ENCODE assay signal across 8 mouse cellular contexts in genomic region chr7:80324043-80324815, GRCm38 (mm10). TPM values are rescaled to one million over a fixed set of nuclear protein-coding genes. Genes with fewer than 3 reads are reported as not detected.
DNase-seq lines count a peak whose midpoint lies in the region; ATAC-seq and TF ChIP-seq lines count a peak whose summit lies in the region.

Rccd1 (minus strand) TSS chr7:80324454.

- peak within 1 kb of the TSS; percentile 83 for H3K9ac ChIP-seq in CH12.LX (ENCODE audit: insufficient read depth, low read depth)
- peak within 1 kb of the TSS; percentile 74 for H3K9ac ChIP-seq in forebrain, embryonic 11.5 days (ENCODE audit: low read length)
- H3K9ac ChIP-seq in heart, embryonic 16.5 days (ENCODE audit: low read length): peak within 1 kb of the TSS; percentile 75
- peak within 1 kb of the TSS; percentile 67 for H3K9ac ChIP-seq in liver, embryonic 15.5 days
- H3K9ac ChIP-seq in neural tube, embryonic 12.5 days: peak within 1 kb of the TSS; percentile 57

- H3K4me3 ChIP-seq in CH12.LX (replicated peaks in 1 of 3; ENCODE audit: low read depth in 2 of 3, low read length in 2 of 3, poor library complexity in 1 of 3): peak within 1 kb of the TSS; percentile 71 to 94 (median 80)
- peak within 1 kb of the TSS; percentile 53 for H3K4me3 ChIP-seq in forebrain, embryonic 11.5 days (ENCODE audit: low read depth, low read length)
- H3K4me3 ChIP-seq in heart, embryonic 16.5 days (ENCODE audit: low read length): peak within 1 kb of the TSS; percentile 60
- peak within 1 kb of the TSS; percentile 75 for H3K4me3 ChIP-seq in liver, embryonic 15.5 days (replicated peaks)
- peak within 1 kb of the TSS; percentile 46 for H3K4me3 ChIP-seq in neural tube, embryonic 12.5 days

- TF ChIP-seq POLR2A in CH12.LX (IDR thresholded peaks at IDR 0.05; ENCODE audit: low read depth, low read length): peak; percentile 90

- peaks cover 17% of the 10 kb centered on the region for H3K79me2 ChIP-seq in CH12.LX (replicated peaks; ENCODE audit: control insufficient read depth, extremely low read depth, insufficient read depth, poor library complexity, severe bottlenecking)

- H3K4me1 ChIP-seq in CH12.LX (ENCODE audit: control insufficient read depth in 1 of 2, insufficient read depth in 2 of 2): peaks cover 3 to 18% of the 10 kb centered on the region in 2 experiments; a peak in 3 of 4 replicates
- H3K4me1 ChIP-seq in forebrain, embryonic 11.5 days (replicated peaks; ENCODE audit: control insufficient read depth, insufficient read depth, low read length): 0 out of 2 replicates have a peak, but pooled peaks cover 5% of the 10 kb centered on the region
- peaks cover 18% of the 10 kb centered on the region for H3K4me1 ChIP-seq in heart, embryonic 16.5 days (ENCODE audit: control insufficient read depth, insufficient read depth, low read length)
- H3K4me1 ChIP-seq in liver, embryonic 15.5 days (replicated peaks): peaks cover 22% of the 10 kb centered on the region
- H3K4me1 ChIP-seq in neural tube, embryonic 12.5 days: peaks cover 19% of the 10 kb centered on the region

- H3K9me3 ChIP-seq in CH12.LX (replicated peaks; ENCODE audit: low read length): no peaks in the 10 kb centered on the region
- no peaks in the 10 kb centered on the region for H3K9me3 ChIP-seq in forebrain, embryonic 11.5 days (ENCODE audit: control insufficient read depth, low read length)
- H3K9me3 ChIP-seq in heart, embryonic 16.5 days (replicated peaks; ENCODE audit: control insufficient read depth, low read length): no peaks in the 10 kb centered on the region
- no peaks in the 10 kb centered on the region for H3K9me3 ChIP-seq in liver, embryonic 15.5 days (replicated peaks)
- no peaks in the 10 kb centered on the region for H3K9me3 ChIP-seq in neural tube, embryonic 12.5 days

- peaks cover 56 to 66% of the 10 kb centered on the region in 2 experiments for H3K36me3 ChIP-seq in CH12.LX (replicated peaks in 1 of 2; ENCODE audit: control insufficient read depth in 1 of 2, insufficient read depth in 1 of 2, low read length in 1 of 2)
- H3K36me3 ChIP-seq in forebrain, embryonic 11.5 days (ENCODE audit: control insufficient read depth, insufficient read depth, low read length): peaks cover 9% of the 10 kb centered on the region; the same call in 1 of the 2 replicates
- peaks cover 30% of the 10 kb centered on the region for H3K36me3 ChIP-seq in heart, embryonic 16.5 days (ENCODE audit: control insufficient read depth, insufficient read depth)
- H3K36me3 ChIP-seq in liver, embryonic 15.5 days (replicated peaks): peaks cover 43% of the 10 kb centered on the region
- peaks cover 59% of the 10 kb centered on the region for H3K36me3 ChIP-seq in neural tube, embryonic 12.5 days

- 2% methylated on average over 38 of the region's 38 CpGs for WGBS in forebrain, embryonic 11.5 days
- 2% methylated on average over 37 of the region's 38 CpGs for WGBS in heart, embryonic 16.5 days
- WGBS in liver, embryonic 15.5 days (ENCODE audit: insufficient replicate concordance): 2% methylated on average over 38 of the region's 38 CpGs
- 4% methylated on average over 38 of the region's 38 CpGs for WGBS in neural tube, embryonic 12.5 days

- H3K27ac ChIP-seq in CH12.LX (ENCODE audit: insufficient read depth, low read depth): peak within 1 kb of the TSS; percentile 83
- peak within 1 kb of the TSS; percentile 66; the same call in 1 of the 2 replicates for H3K27ac ChIP-seq in forebrain, embryonic 11.5 days (ENCODE audit: low read depth, low read length)
- peak within 1 kb of the TSS; percentile 91 for H3K27ac ChIP-seq in heart, embryonic 16.5 days (ENCODE audit: low read length)
- H3K27ac ChIP-seq in liver, embryonic 15.5 days (replicated peaks): peak within 1 kb of the TSS; percentile 81
- H3K27ac ChIP-seq in neural tube, embryonic 12.5 days: 0 out of 2 replicates have a peak within 1 kb of the TSS, but pooled peaks have one; percentile 13

- peak within 1 kb of the TSS; percentile 92 for H3K4me2 ChIP-seq in CH12.LX (ENCODE audit: insufficient read depth, low read depth, poor library complexity, severe bottlenecking)
- peak within 1 kb of the TSS; percentile 76 for H3K4me2 ChIP-seq in forebrain, embryonic 11.5 days (ENCODE audit: low read depth, low read length, severe bottlenecking)
- H3K4me2 ChIP-seq in heart, embryonic 16.5 days (ENCODE audit: low read depth, low read length): peak within 1 kb of the TSS; percentile 84
- peak within 1 kb of the TSS; percentile 88 for H3K4me2 ChIP-seq in liver, embryonic 15.5 days
- peak within 1 kb of the TSS; percentile 80 for H3K4me2 ChIP-seq in neural tube, embryonic 12.5 days (replicated peaks)

- DNase-seq in CH12.LX (ENCODE audit: extremely low read depth): peak; percentile 93
- DNase-seq in c-Kit-positive CD71-positive TER-119-negative erythroid progenitor cells, embryonic 14.5 days (ENCODE audit: low read depth): peak; percentile 93
- peak; percentile 96 for DNase-seq in forebrain, embryonic 11.5 days (ENCODE audit: low spot score)
- DNase-seq in kidney, postnatal 36 days: peak; percentile 97 to 98
- peak; percentile 99 for DNase-seq in telencephalon, adult 2 months (ENCODE audit: low read depth, low spot score)

- peak; percentile 99 for ATAC-seq in forebrain, embryonic 11.5 days (replicated peaks; ENCODE audit: low FRiP score)
- ATAC-seq in heart, embryonic 16.5 days (replicated peaks; ENCODE audit: extremely low read depth, insufficient read depth, low FRiP score): peak; percentile 100
- ATAC-seq in liver, embryonic 15.5 days (ENCODE audit: insufficient read depth): peak; percentile 99
- peak; percentile 98 for ATAC-seq in neural tube, embryonic 12.5 days (ENCODE audit: low FRiP score, low read depth)

- no peak for TF ChIP-seq CTCF in CH12.LX (conservative IDR thresholded peaks at IDR 0.05 in 1 of 2, IDR thresholded peaks at IDR 0.05 in 1 of 2; ENCODE audit: low read depth in 2 of 2, low read length in 2 of 2)

- dilution Hi-C loops in CH12.LX (cut with MboI; ENCODE audit: extremely low pct_ligation_motif_present, extremely low pct_unique_long_range_greater_than_20kb, low sequenced_read_pairs): no loop called here

- H3K27me3 ChIP-seq in CH12.LX (replicated peaks): no peaks in the 10 kb centered on the region
- no peaks in the 10 kb centered on the region for H3K27me3 ChIP-seq in forebrain, embryonic 11.5 days (ENCODE audit: control insufficient read depth, insufficient read depth, low read length)
- no peaks in the 10 kb centered on the region for H3K27me3 ChIP-seq in heart, embryonic 16.5 days (ENCODE audit: control insufficient read depth, insufficient read depth, low read length)
- no peaks in the 10 kb centered on the region for H3K27me3 ChIP-seq in liver, embryonic 15.5 days
- H3K27me3 ChIP-seq in neural tube, embryonic 12.5 days (replicated peaks): no peaks in the 10 kb centered on the region

- in situ Hi-C loops in CH12.LX (cut with MboI; ENCODE audit: low pct_ligation_motif_present, low pct_unique_long_range_greater_than_20kb, low sequenced_read_pairs): no loop called here

- no peak for TF ChIP-seq RAD21 in CH12.LX (IDR thresholded peaks at IDR 0.05; ENCODE audit: low read depth, low read length)

- TF ChIP-seq EP300 in CH12.LX (IDR thresholded peaks at IDR 0.05; ENCODE audit: low read length): no peak

TF ChIP-seq in CH12.LX, 34 proteins besides CTCF, POLR2A, EP300 and RAD21 (continues in another document):
- TF ChIP-seq ZNF384 (IDR thresholded peaks at IDR 0.05; ENCODE audit: low read depth, low read length) (peak; percentile 90), ZMIZ1 (IDR thresholded peaks at IDR 0.05; ENCODE audit: low read depth, low read length) (peak; percentile 95), MYC (IDR thresholded peaks at IDR 0.05; ENCODE audit: low read depth, low read length) (peak; percentile 83), UBTF (IDR thresholded peaks at IDR 0.05; ENCODE audit: low read depth, low read length) (no peak), ZKSCAN1 (IDR thresholded peaks at IDR 0.05; ENCODE audit: borderline replicate concordance, low read depth, low read length) (no peak), KAT2A (IDR thresholded peaks at IDR 0.05; ENCODE audit: insufficient replicate concordance, low read length) (0 out of 2 replicates have a peak, but pooled peaks have one; percentile 34), CHD1 (IDR thresholded peaks at IDR 0.05; ENCODE audit: low read depth, low read length) (no peak), MAZ (IDR thresholded peaks at IDR 0.05; ENCODE audit: low read depth, low read length) (0 out of 2 replicates have a peak, but pooled peaks have one; percentile 29), MEF2A (IDR thresholded peaks at IDR 0.05; ENCODE audit: borderline replicate concordance, low read depth, low read length) (no peak; the same call in none of the 2 replicates), IRF4 (IDR thresholded peaks at IDR 0.05; ENCODE audit: low read depth, low read length) (no peak; the same call in 1 of the 2 replicates), MAX (IDR thresholded peaks at IDR 0.05; ENCODE audit: low read length) (peak; percentile 89), GABPA (IDR thresholded peaks at IDR 0.05; ENCODE audit: insufficient replicate concordance, low read depth, low read length) (no peak), TBP (conservative IDR thresholded peaks at IDR 0.05; ENCODE audit: low read depth, low read length) (peak; percentile 85), USF2 (conservative IDR thresholded peaks at IDR 0.05; ENCODE audit: low read depth, low read length) (no peak; the same call in 1 of the 2 replicates), ZC3H11A (IDR thresholded peaks at IDR 0.05; ENCODE audit: low read depth, low read length) (no peak), PAX5 (IDR thresholded peaks at IDR 0.05; ENCODE audit: low read length) (no peak), RCOR1 (conservative IDR thresholded peaks at IDR 0.05; ENCODE audit: low read depth, low read length) (no peak), E2F4 (IDR thresholded peaks at IDR 0.05; ENCODE audit: insufficient replicate concordance, low read depth, low read length) (no peak), HCFC1 (IDR thresholded peaks at IDR 0.05; ENCODE audit: low read depth, low read length) (peak; percentile 76), MAFK (IDR thresholded peaks at IDR 0.05; ENCODE audit: insufficient replicate concordance, low read length) (no peak), JUN (IDR thresholded peaks at IDR 0.05; ENCODE audit: insufficient read depth, low read depth, low read length) (peak; percentile 63), SMC3 (IDR thresholded peaks at IDR 0.05; ENCODE audit: low read depth, low read length) (no peak)

RNA-seq across cellular contexts. Expression of gene Rccd1, which starts in this region (rescaled TPM):
- total RNA-seq in CH12.LX (2012; rRNA removed) (16.4 and 18.3 TPM in 2 replicates), CH12.LX (2014; rRNA removed) (14.1 and 18.5 TPM in 2 replicates)
- polyA plus RNA-seq in CH12.LX (2012; ENCODE audit: insufficient read length, low read depth): 17.4 and 21.0 TPM in 2 replicates
- 16.9 and 20.2 TPM in 2 replicates for polyA plus RNA-seq in forebrain, embryonic 11.5 days (2014; fragmentation: Nextera tagmentation; extraction: Ambion mirVana)
- 6.5 and 7.6 TPM in 2 replicates for polyA plus RNA-seq in heart, embryonic 16.5 days (2015; fragmentation: Nextera tagmentation; extraction: Ambion mirVana)
- polyA plus RNA-seq in liver, embryonic 15.5 days (2015; fragmentation: Nextera tagmentation; extraction: Ambion mirVana): 2.8 and 3.1 TPM in 2 replicates
- 10.2 and 12.5 TPM in 2 replicates for polyA plus RNA-seq in neural tube, embryonic 12.5 days (2016; fragmentation: Nextera tagmentation; extraction: Ambion mirVana)

Comparison
In these comparisons a context has a peak if more than half of its experiments do, and no peak if none do; other contexts are left out.
1. Peak in every context shown above with its lines: DNase-seq, ATAC-seq, H3K4me3 ChIP-seq and H3K27ac ChIP-seq.
2. H3K27ac ChIP-seq: peak in every context shown above with its lines; median percentile 91 in heart, embryonic 16.5 days; 83 in CH12.LX; 81 in liver, embryonic 15.5 days; 66 in forebrain, embryonic 11.5 days; 13 in neural tube, embryonic 12.5 days.